Mouse (Mus musculus) embryonic facial prominence, embryonic 11.5 days (tissue): ENCODE data around the gene Mrpl46. TPM values are rescaled to one million over a fixed set of nuclear protein-coding genes. Genes with fewer than 3 reads are reported as not detected.

ENCODE experiments used
- ATAC-seq: fragments of 200-750 bp; cut with Nextera tagmentation; replicated peaks from 2 replicates; pipeline ENCODE4 v1.8.0; 2017; ENCODE audit warnings: low read depth; ENCODE audit not compliant: insufficient number of reproducible peaks, low FRiP score, low TSS enrichment
- DNase-seq: peaks from one replicate; pipeline ENCODE4 v3.0.0-alpha.2; 2015; ENCODE audit warnings: low spot score
- H3K27ac ChIP-seq: fragments of 300-500 bp; sonication (generic); replicated peaks from 2 replicates; pipeline ENCODE4 v1.5.1; 2014; ENCODE audit warnings: mild to moderate bottlenecking, low read depth, low read length, control low read depth
- H3K27me3 ChIP-seq: fragments of 300-500 bp; sonication (generic); 2 replicates; pipeline ENCODE4 v1.6.1; 2014; ENCODE audit warnings: mild to moderate bottlenecking, low read length, moderate library complexity, mixed read lengths; ENCODE audit not compliant: control insufficient read depth, insufficient read depth
- H3K36me3 ChIP-seq: fragments of 300-500 bp; sonication (generic); replicated peaks from 2 replicates; pipeline ENCODE4 v1.6.1; 2014; ENCODE audit warnings: low read depth, mild to moderate bottlenecking, low read length, moderate library complexity, mixed read lengths; ENCODE audit not compliant: control insufficient read depth, insufficient read depth
- H3K4me1 ChIP-seq: fragments of 300-500 bp; sonication (generic); 2 replicates; pipeline ENCODE4 v1.6.1; 2014; ENCODE audit warnings: low read length, mixed read lengths; ENCODE audit not compliant: control insufficient read depth, insufficient read depth
- H3K4me2 ChIP-seq: fragments of 300-500 bp; sonication (generic); 2 replicates; pipeline ENCODE4 v1.6.1; 2014; ENCODE audit warnings: low read depth, mild to moderate bottlenecking, control low read depth, low read length, moderate library complexity
- H3K4me3 ChIP-seq: fragments of 300-500 bp; sonication (generic); 2 replicates; pipeline ENCODE4 v1.5.1; 2014; ENCODE audit warnings: low read depth, low read length, control low read depth
- H3K9ac ChIP-seq: fragments of 300-500 bp; sonication (generic); replicated peaks from 2 replicates; pipeline ENCODE4 v1.6.1; 2014; ENCODE audit warnings: mild to moderate bottlenecking, control low read depth, low read length
- H3K9me3 ChIP-seq: fragments of 300-500 bp; sonication (generic); replicated peaks from 2 replicates; pipeline ENCODE4 v1.6.1; 2016; ENCODE audit warnings: mild to moderate bottlenecking, low read length, inconsistent platforms, mixed read lengths; ENCODE audit not compliant: control insufficient read depth
- WGBS: fragments of 180-500 bp; shearing (Covaris S2); extraction: QIAGEN DNeasy Blood & Tissue Kit; methylation state at CpG from one replicate; pipeline ENCODE4 v1.1.7; 2014; 5-methylcytosine and 5-hydroxymethylcytosine counted together
- polyA plus RNA-seq: library from polyadenylated mRNA; unstranded; fragments of >200 nt; fragmentation: Nextera tagmentation; extraction: Ambion mirVana; gene quantifications from 2 replicates; pipeline ENCODE4 v1.2.1, GENCODE M21; 2014

Gene Mrpl46
- polyA plus RNA-seq, 1 experiment from 2014 or later, result 77.3 TPM

DNA sequence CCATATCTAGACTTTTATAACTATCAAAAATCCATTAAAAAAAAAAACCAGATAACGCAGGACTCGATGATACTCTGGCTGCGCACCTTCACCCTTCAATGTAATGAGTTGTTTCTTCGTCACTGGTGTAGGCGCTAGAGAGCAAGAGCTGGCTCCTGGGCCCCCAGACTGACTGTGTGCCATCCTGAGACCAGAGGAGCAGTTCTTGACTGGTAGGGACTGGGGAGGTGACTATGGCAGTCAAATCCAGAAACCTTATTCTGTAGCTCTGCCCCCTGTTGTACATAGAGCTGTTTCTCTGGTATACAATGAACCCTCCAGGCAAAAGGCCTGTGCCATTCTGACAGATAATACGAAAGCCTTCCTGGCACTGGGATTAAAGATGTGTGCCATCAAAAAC, 46.1 kb downstream of the Mrpl46 start:
- H3K4me3 ChIP-seq, result no peak overlapping the region
- DNase-seq (no peak), ATAC-seq (no peak)
- H3K9me3 ChIP-seq, result no peaks in the 10 kb centered on the region
- no peaks in the 10 kb centered on the region for H3K36me3 ChIP-seq
- no peak overlapping the region for H3K27ac ChIP-seq
- no peaks in the 10 kb centered on the region for H3K27me3 ChIP-seq
- H3K4me1 ChIP-seq, result no peaks in the 10 kb centered on the region
- H3K4me2 ChIP-seq, result no peak overlapping the region
- H3K9ac ChIP-seq, result no peak overlapping the region
- 93% methylated on average over 6 of the region's 6 CpGs for WGBS

DNA sequence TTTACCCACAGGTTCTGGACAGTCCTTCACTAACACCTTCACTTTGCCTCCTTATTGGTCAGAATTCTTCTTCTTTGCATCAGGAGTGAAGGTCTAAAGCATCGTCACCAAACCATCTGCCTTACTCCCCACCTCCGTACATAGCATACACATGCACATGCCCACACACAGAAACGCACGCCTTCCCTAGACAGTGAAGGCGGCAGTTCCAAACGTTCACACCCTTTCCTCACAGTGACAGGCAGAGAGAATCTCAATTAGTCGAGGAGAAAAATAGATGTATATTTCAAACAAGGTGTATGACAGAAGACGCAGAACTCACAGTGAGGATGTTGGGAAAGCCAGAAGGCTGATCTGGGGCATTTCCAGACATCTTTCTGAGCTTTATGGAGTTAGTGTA, 51.9 kb downstream of the Mrpl46 start:
- WGBS, result 90% methylated on average over 8 of the region's 8 CpGs
- ATAC-seq (no peak), DNase-seq (no peak)
- Histone ChIP-seq H3K9me3 (no peaks in the 10 kb centered on the region), H3K4me3 (no peak overlapping the region), H3K4me1 (no peaks in the 10 kb centered on the region), H3K4me2 (no peak overlapping the region), H3K9ac (no peak overlapping the region), H3K36me3 (no peaks in the 10 kb centered on the region), H3K27me3 (no peaks in the 10 kb centered on the region), H3K27ac (no peak overlapping the region)

Other genes with a start within 250 kb of the Mrpl46 start
- gene Ntrk3, start 45.5 kb downstream of the Mrpl46 start, polyA plus RNA-seq, result 2.2 and 2.6 TPM in 2 replicates
- 82.8 and 85.7 TPM in 2 replicates for gene Mrps11, start 412 bp downstream of the Mrpl46 start, polyA plus RNA-seq
- 24.5 and 26.8 TPM in 2 replicates for gene Det1, start 63.7 kb upstream of the Mrpl46 start, polyA plus RNA-seq
- gene Aen, start 112.3 kb upstream of the Mrpl46 start, polyA plus RNA-seq, result 38.1 and 38.8 TPM in 2 replicates
- gene Isg20, start 129.9 kb upstream of the Mrpl46 start, polyA plus RNA-seq, result 0.61 TPM in 1 of 2 replicates, not detected in the other